Mouse (Mus musculus): ENCODE data around the gene Slc22a20.
A peak's percentile ranks its signal among the peaks of the same experiment; 100 is the strongest.

Gene Slc22a20

GRCm38 (mm10) chr19:5951631-5952030, 34.3 kb downstream of the Slc22a20 start:
- DNase-seq (ENCODE audit: low spot score), result no peak

DNA sequence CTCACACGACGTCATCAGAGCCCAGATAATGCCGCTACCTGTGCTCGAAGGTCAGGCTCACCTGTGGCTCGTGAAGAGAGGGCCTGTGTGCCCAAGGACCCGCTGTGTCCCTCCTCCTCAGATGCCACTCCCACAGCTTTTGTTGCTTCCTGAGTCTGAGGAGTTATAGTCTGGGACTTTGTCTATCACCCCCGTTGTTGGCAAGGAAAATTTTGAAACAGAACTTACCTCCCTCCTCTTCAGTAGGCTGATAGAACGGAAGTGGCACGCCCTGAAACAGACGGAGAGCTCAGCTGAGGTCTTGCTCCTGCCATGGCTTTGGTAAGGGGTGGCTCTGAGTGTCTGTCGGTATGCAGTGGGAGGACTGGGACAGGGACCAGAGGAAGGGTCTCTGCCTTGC, 35.7 kb downstream of the Slc22a20 start:
- no peak for DNase-seq (ENCODE audit: low spot score)

DNA sequence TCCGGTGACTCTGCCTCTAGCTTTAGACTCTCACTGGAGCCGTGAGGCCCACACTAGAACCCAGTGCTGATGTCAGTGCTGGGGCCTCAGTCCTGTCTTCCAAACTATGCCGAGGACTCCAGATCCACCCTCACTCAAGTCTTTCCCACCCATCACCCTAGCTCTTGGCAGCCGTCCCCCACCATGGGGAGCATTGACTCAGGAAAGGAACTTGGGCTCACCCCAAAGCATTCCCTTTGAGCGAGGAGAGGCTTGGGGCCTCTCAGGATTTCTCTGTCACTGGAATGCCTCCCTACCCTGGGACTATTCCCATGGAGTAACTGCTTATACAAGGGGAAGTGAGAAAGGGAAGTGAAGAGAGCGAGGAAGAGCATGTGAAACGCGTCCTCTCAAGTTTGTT, 40.1 kb downstream of the Slc22a20 start:
- no peak for DNase-seq (ENCODE audit: low spot score)

GRCm38 (mm10) chr19:5945027-5945426, 40.9 kb downstream of the Slc22a20 start:
- no peak for DNase-seq (ENCODE audit: low spot score)

GRCm38 (mm10) chr19:5944145-5944544, 41.8 kb downstream of the Slc22a20 start:
- DNase-seq (ENCODE audit: low spot score), result no peak

DNA sequence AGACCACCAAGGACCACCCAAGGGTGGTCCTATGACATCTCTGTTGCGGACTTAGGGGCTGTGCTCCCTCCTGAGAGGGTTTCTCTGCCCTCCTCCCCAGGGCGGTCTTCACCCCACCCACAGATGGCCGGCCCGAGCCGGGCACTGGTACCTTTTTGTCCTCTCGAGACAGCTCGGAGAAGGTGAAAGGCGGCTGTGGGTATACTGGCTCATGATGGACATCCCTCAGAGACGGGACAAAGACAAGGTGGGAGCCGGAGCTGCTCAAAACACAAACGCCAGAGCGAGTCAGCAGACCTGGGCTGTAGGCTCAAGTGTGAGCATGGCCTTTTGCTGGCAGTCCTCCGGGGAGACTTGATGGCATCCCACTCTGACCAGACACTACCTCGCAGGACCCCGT, 42.5 kb downstream of the Slc22a20 start:
- no peak for DNase-seq (ENCODE audit: low spot score)

- DNase-seq (ENCODE audit: low spot score), result no peak
These were observed 43.4 kb downstream of the Slc22a20 start for GRCm38 (mm10) chr19:5942581-5942980.

DNA sequence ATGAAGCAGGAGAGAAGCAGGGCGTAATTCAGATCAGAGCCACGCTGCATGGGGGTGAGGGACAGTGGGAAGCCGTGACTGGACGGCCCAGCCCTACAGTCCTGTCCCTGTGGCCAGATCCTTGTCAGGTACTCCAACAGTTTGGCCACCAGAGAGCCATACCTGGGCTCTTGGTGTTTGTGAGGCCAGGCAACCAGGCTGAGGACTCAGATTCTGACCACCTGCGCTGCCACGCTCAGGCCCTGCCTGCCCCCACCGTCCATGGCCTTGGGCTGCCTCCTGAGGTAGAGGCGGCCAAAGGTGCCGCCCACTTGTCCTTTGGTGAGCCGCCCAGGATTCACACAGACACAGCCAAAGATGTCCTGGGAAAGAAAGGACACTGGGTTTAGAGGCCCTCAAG, 45.3 kb downstream of the Slc22a20 start:
- DNase-seq (ENCODE audit: low spot score), result no peak

- DNase-seq (ENCODE audit: low spot score), result peak; percentile 57
These were observed 45.8 kb downstream of the Slc22a20 start for GRCm38 (mm10) chr19:5940173-5940572.

- no peak for DNase-seq (ENCODE audit: low spot score)
These were observed 46.2 kb downstream of the Slc22a20 start for GRCm38 (mm10) chr19:5939715-5940114.

- DNase-seq (ENCODE audit: low spot score), result no peak
These were observed 47.4 kb downstream of the Slc22a20 start for GRCm38 (mm10) chr19:5938516-5938915.

DNA sequence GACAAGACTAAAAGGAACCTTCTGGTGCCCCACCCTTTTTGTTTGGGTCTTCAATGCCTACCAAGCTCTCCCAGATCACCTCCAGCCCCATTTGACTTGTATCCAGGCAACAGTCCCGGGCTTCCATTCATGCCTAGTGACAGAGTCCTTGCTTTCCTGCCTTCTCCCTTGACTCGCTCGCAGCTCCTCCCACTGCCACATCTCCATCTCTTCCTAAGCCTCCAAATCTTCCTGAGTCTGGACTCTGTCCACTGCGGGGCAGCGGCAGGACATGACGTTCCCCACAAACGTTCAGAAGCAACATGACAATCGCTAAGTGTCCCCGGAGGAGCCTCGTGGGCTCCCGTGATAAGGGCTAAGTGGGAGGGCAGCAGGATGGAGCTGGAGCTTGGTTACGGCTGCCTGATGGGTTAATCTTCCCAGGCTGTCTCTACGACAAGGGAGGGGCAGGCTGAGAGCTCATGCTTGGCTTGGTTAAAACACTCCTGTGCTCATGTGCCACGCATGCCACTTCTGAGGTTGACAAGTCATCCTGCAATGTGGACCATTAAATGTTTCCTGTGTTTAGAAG, 48.0 kb downstream of the Slc22a20 start:
- no peak for DNase-seq (ENCODE audit: low spot score)

DNA sequence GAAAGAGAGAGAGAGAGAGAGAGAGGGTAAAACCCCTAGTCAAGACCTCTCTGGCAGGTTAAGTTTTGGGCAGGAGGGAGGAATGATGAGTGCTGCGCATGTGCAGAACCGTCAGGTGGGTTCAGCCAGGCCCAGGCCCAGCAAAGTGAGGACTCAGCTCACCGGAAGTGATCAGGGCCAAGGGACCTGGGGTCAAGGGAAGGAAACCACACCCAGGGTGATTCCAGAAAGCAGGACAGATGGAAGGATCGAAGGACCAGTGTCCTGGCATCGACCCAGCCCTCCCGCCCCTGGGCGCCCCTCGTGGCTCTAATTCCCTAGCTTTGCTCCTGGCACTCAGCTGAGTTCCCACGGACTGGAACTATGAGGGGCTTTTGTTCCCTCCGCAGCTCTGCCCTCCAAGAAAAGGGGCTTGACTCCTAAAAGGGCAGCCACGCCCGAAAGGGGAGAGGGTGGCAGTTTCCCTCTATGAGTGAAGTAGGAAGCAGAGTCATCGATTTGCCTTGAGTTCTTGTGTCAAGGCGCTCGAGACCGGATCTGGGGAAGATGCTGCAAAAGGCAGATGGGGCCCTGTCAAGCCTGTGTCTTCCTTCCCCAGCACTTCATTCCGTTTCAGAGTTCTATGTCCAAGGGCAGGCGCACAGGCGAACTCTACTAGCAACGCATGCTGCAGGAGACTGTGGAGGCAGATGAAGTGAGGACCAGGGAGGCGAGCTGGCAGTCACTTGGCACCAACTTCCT, 48.7 kb downstream of the Slc22a20 start:
- DNase-seq (ENCODE audit: low spot score), result no peak

DNA sequence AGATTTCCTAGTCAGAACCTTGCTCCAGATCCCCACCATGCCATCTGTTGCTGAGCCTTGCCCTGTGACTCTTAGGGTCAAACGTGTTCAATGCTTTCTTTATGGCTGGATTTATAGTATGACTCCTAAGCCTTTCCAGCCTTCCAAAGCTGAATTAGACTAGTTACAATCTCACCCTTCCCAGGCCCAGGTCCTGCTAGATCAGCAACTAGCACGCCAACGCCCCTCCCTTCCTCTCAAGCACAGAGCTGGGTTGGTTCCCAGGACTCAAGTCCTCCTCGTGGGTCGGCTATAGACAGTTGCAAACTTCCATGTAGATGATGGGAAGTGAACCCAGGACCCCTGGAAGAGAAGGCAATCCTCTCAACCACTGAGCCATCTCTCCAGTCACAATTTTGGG, 50.3 kb downstream of the Slc22a20 start:
- no peak for DNase-seq (ENCODE audit: low spot score)

GRCm38 (mm10) chr19:5935266-5935665, 50.7 kb downstream of the Slc22a20 start:
- no peak for DNase-seq (ENCODE audit: low spot score)

DNA sequence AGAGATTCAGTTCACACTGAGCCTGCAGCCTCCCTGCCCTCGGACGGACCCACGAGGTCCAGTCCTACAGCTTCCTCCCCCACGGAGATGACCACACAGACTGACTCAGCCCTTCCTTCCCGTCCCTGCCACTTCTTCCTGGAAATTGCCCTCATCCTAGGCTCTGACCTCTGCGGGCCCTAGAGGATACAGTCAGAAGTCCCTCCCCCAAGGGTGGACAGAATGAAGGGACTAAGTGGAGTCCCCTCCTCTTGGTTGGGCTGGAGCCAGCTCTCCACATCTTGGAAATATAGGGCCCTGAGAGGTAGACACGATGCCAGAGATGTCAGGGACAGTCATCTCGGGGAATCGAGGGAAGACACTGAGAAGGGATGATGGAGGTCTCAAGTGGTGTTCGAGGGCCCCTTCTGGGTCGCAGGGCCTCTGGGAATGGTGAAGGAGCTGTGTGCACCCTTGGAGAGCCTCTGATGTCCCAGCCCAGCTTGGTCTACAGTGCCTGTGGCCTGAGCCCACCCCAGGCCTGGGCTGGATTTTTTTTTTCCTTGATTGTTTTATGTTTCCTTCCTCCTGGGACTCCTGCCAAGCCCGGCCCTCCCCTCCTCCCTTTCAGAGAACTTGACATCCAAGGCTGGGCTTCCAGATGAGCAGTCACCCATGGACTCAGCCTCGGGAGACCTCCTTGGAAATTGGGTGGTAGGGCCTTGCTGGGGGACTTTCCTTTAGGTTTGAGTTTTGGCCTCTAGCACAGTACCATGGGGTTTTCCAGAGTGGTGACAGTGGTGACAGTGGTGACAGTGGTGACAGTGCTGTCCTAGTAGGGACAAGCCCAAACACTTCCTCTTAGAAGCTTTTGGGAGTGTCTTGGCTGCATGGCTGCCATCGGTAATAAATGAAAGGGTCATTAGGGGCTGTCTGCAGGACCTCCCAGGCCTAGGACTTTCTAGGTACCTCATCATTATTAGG, 56.0 kb downstream of the Slc22a20 start:
- peak; percentile 61 for DNase-seq (ENCODE audit: low spot score)

- no peak for DNase-seq (ENCODE audit: low spot score)
These were observed 57.4 kb downstream of the Slc22a20 start for GRCm38 (mm10) chr19:5928546-5928945.

GRCm38 (mm10) chr19:5928104-5928503, 57.8 kb downstream of the Slc22a20 start:
- DNase-seq (ENCODE audit: low spot score), result no peak

GRCm38 (mm10) chr19:5927532-5927931, 58.4 kb downstream of the Slc22a20 start:
- DNase-seq (ENCODE audit: low spot score), result no peak

GRCm38 (mm10) chr19:5927026-5927425, 58.9 kb downstream of the Slc22a20 start:
- DNase-seq (ENCODE audit: low spot score), result no peak

GRCm38 (mm10) chr19:5925311-5925855, 60.6 kb downstream of the Slc22a20 start:
- DNase-seq (ENCODE audit: low spot score), result no peak

DNA sequence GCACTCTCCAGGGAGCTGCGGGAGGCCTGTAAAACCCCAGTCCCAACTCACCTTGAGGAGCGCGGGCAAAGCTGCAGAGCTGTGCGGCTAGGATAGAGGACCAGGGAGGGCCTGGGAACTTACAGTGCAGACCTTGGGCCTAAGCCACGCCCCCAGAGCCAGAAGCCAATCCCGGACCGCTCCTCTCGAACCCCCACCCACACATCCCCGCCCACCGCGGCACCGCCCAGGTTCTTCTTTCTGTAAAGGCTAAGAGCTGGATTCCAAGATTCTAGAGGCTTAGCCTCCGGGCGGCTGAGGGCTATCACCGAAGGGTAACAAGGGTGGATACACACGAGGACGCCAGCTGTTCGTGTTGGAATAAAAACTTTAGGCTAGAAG, 61.2 kb downstream of the Slc22a20 start, which contains the start of gene Cdc42ep2:
Gene Cdc42ep2, minus strand, starts transcription at position 104 of the 381 bp plus-strand sequence.
- DNase-seq (ENCODE audit: low spot score), result peak; percentile 92

All from ovary, postnatal 14 days (tissue).